Mouse (Mus musculus) frontal cortex, postnatal 36 days (tissue): ENCODE data around the gene Dus2.
"Not testable (repeated sequence)": the region's sequence is repeated elsewhere in the genome, so short reads cannot be mapped to it uniquely, and the experiment has no call there.

ENCODE experiments used
- DNase-seq, 2 experiments: peaks; one replicate each; pipeline ENCODE4 v3.0.0; 2022; ENCODE audit warnings: low spot score in 2 of 2

The Dus2 gene

GRCm38 (mm10) chr8:105990856-105991387 is at the start of gene Dus2:
Gene Dus2 (plus strand): TSS chr8:105991337.
- DNase-seq: peak; percentile 56 to 63

GRCm38 (mm10) chr8:105942026-105942425 is 49.1 kb upstream of the Dus2 start:
- no peak for DNase-seq

- DNase-seq: no peak
These were observed 48.6 kb upstream of the Dus2 start for GRCm38 (mm10) chr8:105942542-105942941.

GRCm38 (mm10) chr8:105943321-105943739 is 47.8 kb upstream of the Dus2 start, which contains the start of gene Lcat:
Gene Lcat (minus strand): TSS chr8:105943382.
- DNase-seq: peak in 1 of 2 experiments; percentile 44

GRCm38 (mm10) chr8:105949350-105949749 is 41.8 kb upstream of the Dus2 start:
- peak in 1 of 2 experiments; percentile 57 for DNase-seq

GRCm38 (mm10) chr8:105951057-105951659 is 40.0 kb upstream of the Dus2 start:
- no peak for DNase-seq

- no peak for DNase-seq
These were observed 34.6 kb upstream of the Dus2 start for GRCm38 (mm10) chr8:105956556-105956955.

GRCm38 (mm10) chr8:105957813-105958212 is 33.3 kb upstream of the Dus2 start:
- no peak for DNase-seq

GRCm38 (mm10) chr8:105959350-105959749 is 31.8 kb upstream of the Dus2 start:
- DNase-seq: no peak

- DNase-seq: no peak
These were observed 30.0 kb upstream of the Dus2 start for GRCm38 (mm10) chr8:105961101-105961500.

GRCm38 (mm10) chr8:105961536-105961935 is 29.6 kb upstream of the Dus2 start:
- no peak for DNase-seq

GRCm38 (mm10) chr8:105964506-105965265 is 26.5 kb upstream of the Dus2 start:
- no peak for DNase-seq

GRCm38 (mm10) chr8:105965266-105965904 is 25.8 kb upstream of the Dus2 start:
- no peak for DNase-seq

GRCm38 (mm10) chr8:105965905-105966341 is 25.2 kb upstream of the Dus2 start, which contains the start of gene Slc12a4:
Gene Slc12a4 (minus strand): TSS chr8:105966097.
- no peak for DNase-seq

GRCm38 (mm10) chr8:105966692-105967311 is 24.3 kb upstream of the Dus2 start:
- DNase-seq: no peak

GRCm38 (mm10) chr8:105969367-105969766 is 21.8 kb upstream of the Dus2 start:
- no peak for DNase-seq

GRCm38 (mm10) chr8:105971019-105971720 is 20.0 kb upstream of the Dus2 start:
- no peak for DNase-seq

GRCm38 (mm10) chr8:105975363-105975762 is 15.8 kb upstream of the Dus2 start:
- DNase-seq: no peak

GRCm38 (mm10) chr8:105979325-105979724 is 11.8 kb upstream of the Dus2 start, which contains the start of gene Dpep3:
Gene Dpep3 (minus strand): TSS chr8:105979429.
- no peak for DNase-seq

GRCm38 (mm10) chr8:105981146-105981545 is 10.0 kb upstream of the Dus2 start:
- no peak for DNase-seq

- not testable (repeated sequence) for DNase-seq
These were observed 7.7 kb upstream of the Dus2 start for GRCm38 (mm10) chr8:105983406-105983805.
